Comparison of ENCODE assay signal across 22 mouse cellular contexts in the genomic region with DNA sequence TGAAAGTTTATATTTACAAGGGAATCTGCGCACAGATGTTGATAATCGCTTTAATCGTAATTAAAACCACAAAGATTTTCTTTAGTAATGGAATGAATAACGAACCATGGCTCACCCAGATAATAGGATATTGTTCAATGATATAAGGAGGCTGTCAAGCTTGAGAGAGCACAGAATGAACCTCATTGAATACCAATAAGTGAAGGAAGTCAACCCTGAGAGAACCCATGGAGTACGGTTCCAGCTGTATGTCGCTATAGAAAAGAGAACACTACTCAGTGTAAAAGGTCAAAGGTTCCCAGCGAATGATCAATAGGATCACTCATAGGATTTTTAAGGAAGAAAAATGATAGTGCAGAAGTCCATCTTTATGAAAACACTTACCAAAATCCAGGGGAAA. TPM values are rescaled to one million over a fixed set of nuclear protein-coding genes. Genes with fewer than 3 reads are reported as not detected.
DNase-seq lines count a peak whose midpoint lies in the region; ATAC-seq lines count a peak whose summit lies in the region.
"Had no signal": no experiment of that assay in that cellular context is flagged by ENCODE, and none has a peak within 500 bp of the region (broad histone marks: within the 10 kb centered on the region; RNA-seq: fewer than 3 reads in every experiment).

No protein-coding gene starts in this region.

- WGBS in embryonic facial prominence, embryonic 11.5 days: 35% methylated on average over 7 of the region's 7 CpGs
- 35% methylated on average over 7 of the region's 7 CpGs for WGBS in embryonic facial prominence, embryonic 10.5 days
- 68% methylated on average over 7 of the region's 7 CpGs for WGBS in kidney, embryonic 16.5 days

- H3K9me3 ChIP-seq in embryonic facial prominence, embryonic 11.5 days (replicated peaks; ENCODE audit: control insufficient read depth, low read length): no peaks in the 10 kb centered on the region
- H3K9me3 ChIP-seq in embryonic facial prominence, embryonic 10.5 days: no peaks in the 10 kb centered on the region
- no peaks in the 10 kb centered on the region for H3K9me3 ChIP-seq in kidney, embryonic 16.5 days (ENCODE audit: low read length)
- H3K9me3 ChIP-seq: embryonic facial prominence, embryonic 12.5 days had no signal

- peak; percentile 8 for DNase-seq in embryonic facial prominence, embryonic 11.5 days (ENCODE audit: low spot score)
- DNase-seq in embryonic facial prominence, embryonic 10.5 days (ENCODE audit: low spot score): no peak
- no peak for DNase-seq in kidney, adult 8-10 months
- DNase-seq in embryo, embryonic 11 days: peak; percentile 50
- DNase-seq in retina, embryonic 14.5 days (ENCODE audit: low spot score): peak; percentile 32
- DNase-seq in cerebellum, postnatal 25 days: no peak
- DNase-seq: adrenal gland, adult 8-10 months; cerebellum, adult 11-12 months; cerebellum, postnatal 14 days; gastrocnemius, postnatal 10 days; kidney, postnatal 36 days; layer of hippocampus, postnatal 36 days; lung, postnatal 4 days; right cerebral cortex, postnatal 25 days; spleen, adult 18-20 months had no signal

- no peak overlapping the region for H3K9ac ChIP-seq in embryonic facial prominence, embryonic 11.5 days (replicated peaks; ENCODE audit: low read length)
- no peak overlapping the region for H3K9ac ChIP-seq in kidney, embryonic 16.5 days (replicated peaks; ENCODE audit: low read length)
- H3K9ac ChIP-seq: embryonic facial prominence, embryonic 12.5 days had no signal

- peak; percentile 67 for ATAC-seq in embryonic facial prominence, embryonic 11.5 days (replicated peaks; ENCODE audit: insufficient number of reproducible peaks, low FRiP score, low TSS enrichment, low read depth)
- ATAC-seq in kidney, embryonic 16.5 days (ENCODE audit: low FRiP score, low TSS enrichment): 0 out of 2 replicates have a peak, but pooled peaks have one; percentile 23
- ATAC-seq: activated CD4-positive, CD25-positive, alpha-beta regulatory T cell, adult 4 months; forebrain, embryonic 14.5 days; intestine, embryonic 16.5 days had no signal

- no peak overlapping the region for H3K27ac ChIP-seq in embryonic facial prominence, embryonic 11.5 days (replicated peaks; ENCODE audit: low read depth, low read length)
- no peak overlapping the region for H3K27ac ChIP-seq in embryonic facial prominence, embryonic 10.5 days (replicated peaks)
- H3K27ac ChIP-seq in kidney, embryonic 16.5 days (ENCODE audit: low read length): no peak overlapping the region
- H3K27ac ChIP-seq: embryonic facial prominence, embryonic 12.5 days had no signal

- no peaks in the 10 kb centered on the region for H3K27me3 ChIP-seq in embryonic facial prominence, embryonic 11.5 days (ENCODE audit: control insufficient read depth, insufficient read depth, low read length)
- H3K27me3 ChIP-seq in embryonic facial prominence, embryonic 10.5 days (replicated peaks; ENCODE audit: low read depth, poor library complexity, severe bottlenecking): no peaks in the 10 kb centered on the region
- H3K27me3 ChIP-seq in kidney, embryonic 16.5 days (ENCODE audit: insufficient read depth, low read length): no peaks in the 10 kb centered on the region
- H3K27me3 ChIP-seq: embryonic facial prominence, embryonic 12.5 days had no signal

- no peaks in the 10 kb centered on the region for H3K4me1 ChIP-seq in embryonic facial prominence, embryonic 11.5 days (ENCODE audit: control insufficient read depth, insufficient read depth, low read length)
- no peaks in the 10 kb centered on the region for H3K4me1 ChIP-seq in embryonic facial prominence, embryonic 10.5 days
- no peaks in the 10 kb centered on the region for H3K4me1 ChIP-seq in kidney, embryonic 16.5 days (ENCODE audit: insufficient read depth, low read length)
- H3K4me1 ChIP-seq: embryonic facial prominence, embryonic 12.5 days had no signal

- no peaks in the 10 kb centered on the region for H3K36me3 ChIP-seq in embryonic facial prominence, embryonic 11.5 days (replicated peaks; ENCODE audit: control insufficient read depth, insufficient read depth, low read depth, low read length)
- no peaks in the 10 kb centered on the region; the same call in 1 of the 2 replicates for H3K36me3 ChIP-seq in embryonic facial prominence, embryonic 10.5 days (replicated peaks)
- no peaks in the 10 kb centered on the region for H3K36me3 ChIP-seq in kidney, embryonic 16.5 days (ENCODE audit: insufficient read depth, low read length)
- H3K36me3 ChIP-seq: embryonic facial prominence, embryonic 12.5 days had no signal

- H3K4me3 ChIP-seq in embryonic facial prominence, embryonic 11.5 days (ENCODE audit: low read depth, low read length): no peak overlapping the region
- H3K4me3 ChIP-seq in embryonic facial prominence, embryonic 10.5 days: no peak overlapping the region
- no peak overlapping the region for H3K4me3 ChIP-seq in kidney, embryonic 16.5 days (ENCODE audit: low read length)
- H3K4me3 ChIP-seq: embryonic facial prominence, embryonic 12.5 days had no signal

- H3K4me2 ChIP-seq in embryonic facial prominence, embryonic 11.5 days (ENCODE audit: low read depth, low read length): no peak overlapping the region
- H3K4me2 ChIP-seq in kidney, embryonic 16.5 days (replicated peaks; ENCODE audit: low read depth, low read length): no peak overlapping the region
- H3K4me2 ChIP-seq: embryonic facial prominence, embryonic 12.5 days; heart, embryonic 11.5 days had no signal

RNA-seq across cellular contexts. Expression of a gene that starts 15.1 kb away (rescaled TPM):
- 25.0 and 31.3 TPM in 2 replicates for polyA plus RNA-seq in embryonic facial prominence, embryonic 11.5 days (2014; fragmentation: Nextera tagmentation; extraction: Ambion mirVana)
- 11.4 and 12.5 TPM in 2 replicates for polyA plus RNA-seq in embryonic facial prominence, embryonic 10.5 days (2016; fragmentation: Nextera tagmentation; extraction: Ambion mirVana)
- 3.6 and 4.1 TPM in 2 replicates for polyA plus RNA-seq in kidney, embryonic 16.5 days (2015; fragmentation: Nextera tagmentation; extraction: Ambion mirVana)
- polyA plus RNA-seq: activated CD4-positive, CD25-positive, alpha-beta regulatory T cell, adult 4 months; liver, adult 2 months had no signal

Comparison
In these comparisons a context has a peak if more than half of its experiments do, and no peak if none do; other contexts are left out.
1. DNase-seq: peak in embryonic facial prominence, embryonic 11.5 days (single experiment), embryo, embryonic 11 days (single experiment) and retina, embryonic 14.5 days (single experiment); none in embryonic facial prominence, embryonic 10.5 days (single experiment), kidney, adult 8-10 months (0 of 2) and cerebellum, postnatal 25 days (0 of 2).